Mouse (Mus musculus): Measurements from ENCODE around the gene Dnajb2. TPM values are rescaled to one million over a fixed set of nuclear protein-coding genes. Genes with fewer than 3 reads are reported as not detected.

The Dnajb2 gene
- polyA plus RNA-seq, 1 experiment, result 27.7 TPM

DNA sequence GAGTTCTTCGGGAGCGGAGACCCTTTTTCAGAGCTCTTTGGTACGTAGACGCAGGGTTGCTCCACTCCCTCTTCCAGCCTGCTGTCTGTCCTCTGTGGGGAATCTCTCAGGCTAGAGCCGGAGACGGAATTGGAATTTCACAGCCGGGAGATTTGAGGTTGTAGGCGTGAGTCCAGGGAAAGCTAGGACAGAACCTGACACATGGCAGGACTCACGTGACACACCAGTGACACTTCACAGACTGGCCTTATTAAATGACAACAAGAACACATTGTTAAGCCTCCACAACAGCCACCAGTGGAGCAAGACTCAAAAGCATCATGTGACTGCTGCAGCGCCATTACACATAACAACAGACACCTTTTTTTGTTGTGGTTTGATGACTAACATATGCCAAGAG is 3.4 kb downstream of the Dnajb2 start:
- no peaks in the 10 kb centered on the region for H3K79me3 ChIP-seq (ENCODE audit: low read depth)
- H3K36me3 ChIP-seq (ENCODE audit: control insufficient read depth, insufficient read depth), result peaks cover 16% of the 10 kb centered on the region

DNA sequence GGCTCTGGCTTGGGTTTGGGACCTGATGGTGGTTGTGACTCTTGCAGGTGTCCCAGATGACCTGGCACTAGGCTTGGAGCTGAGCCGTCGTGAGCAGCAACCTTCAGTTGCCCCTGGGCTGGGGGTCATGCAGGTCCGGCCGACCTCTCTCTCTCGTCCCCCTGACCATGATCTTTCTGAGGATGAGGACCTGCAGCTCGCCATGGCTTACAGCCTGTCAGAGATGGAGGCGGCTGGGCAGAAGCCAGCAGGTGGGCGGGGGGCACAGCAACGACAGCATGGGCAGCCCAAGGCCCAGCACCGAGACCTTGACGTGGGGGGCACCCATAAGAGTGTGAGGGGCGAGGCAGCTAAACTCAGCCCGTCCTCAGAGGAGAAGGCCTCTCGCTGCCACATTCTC is 7.2 kb downstream of the Dnajb2 start:
- Histone ChIP-seq H3ac (ENCODE audit: control insufficient read depth, insufficient read length, low read depth) (no peak overlapping the region), H3K79me3 (ENCODE audit: low read depth) (no peaks in the 10 kb centered on the region), H3K27me3 (ENCODE audit: control insufficient read depth, insufficient read depth, insufficient read length) (no peaks in the 10 kb centered on the region), H3K36me3 (ENCODE audit: control insufficient read depth, insufficient read depth) (peaks cover 16% of the 10 kb centered on the region), H3K4me3 (ENCODE audit: insufficient read depth, poor library complexity, severe bottlenecking) (no peak overlapping the region), H3K79me2 (ENCODE audit: control insufficient read depth, insufficient read depth) (no peaks in the 10 kb centered on the region)
- no peak for TF ChIP-seq MYOD1 (IDR thresholded peaks at IDR 0.05; ENCODE audit: control insufficient read depth, insufficient read length, low read depth)
- TF ChIP-seq USF1 (IDR thresholded peaks at IDR 0.05; ENCODE audit: low read depth), result no peak
- no peak for TF ChIP-seq CTCF (IDR thresholded peaks at IDR 0.05; ENCODE audit: control insufficient read depth, insufficient read depth, insufficient read length)
- TF ChIP-seq MYOG (IDR thresholded peaks at IDR 0.05; ENCODE audit: control insufficient read depth, extremely low read depth, insufficient read length), result no peak
- TF ChIP-seq MAX (IDR thresholded peaks at IDR 0.05), result no peak
- no peak for TF ChIP-seq FOSL1 (IDR thresholded peaks at IDR 0.05; ENCODE audit: insufficient read depth, low read length, poor library complexity, severe bottlenecking)
- no peak for TF ChIP-seq CEBPB (IDR thresholded peaks at IDR 0.05; ENCODE audit: low read depth)

More for the DNA sequence above, 3.4 kb downstream of the Dnajb2 start:
- no peak overlapping the region for H3K4me3 ChIP-seq (ENCODE audit: insufficient read depth, poor library complexity, severe bottlenecking)
- H3ac ChIP-seq (ENCODE audit: control insufficient read depth, insufficient read length, low read depth), result no peak overlapping the region
- no peaks in the 10 kb centered on the region for H3K27me3 ChIP-seq (ENCODE audit: control insufficient read depth, insufficient read depth, insufficient read length)
- TF ChIP-seq CEBPB (IDR thresholded peaks at IDR 0.05; ENCODE audit: low read depth), result no peak
- TF ChIP-seq MYOG (IDR thresholded peaks at IDR 0.05; ENCODE audit: control insufficient read depth, extremely low read depth, insufficient read length), result no peak
- H3K79me2 ChIP-seq (ENCODE audit: control insufficient read depth, insufficient read depth), result peaks cover 10% of the 10 kb centered on the region

DNA sequence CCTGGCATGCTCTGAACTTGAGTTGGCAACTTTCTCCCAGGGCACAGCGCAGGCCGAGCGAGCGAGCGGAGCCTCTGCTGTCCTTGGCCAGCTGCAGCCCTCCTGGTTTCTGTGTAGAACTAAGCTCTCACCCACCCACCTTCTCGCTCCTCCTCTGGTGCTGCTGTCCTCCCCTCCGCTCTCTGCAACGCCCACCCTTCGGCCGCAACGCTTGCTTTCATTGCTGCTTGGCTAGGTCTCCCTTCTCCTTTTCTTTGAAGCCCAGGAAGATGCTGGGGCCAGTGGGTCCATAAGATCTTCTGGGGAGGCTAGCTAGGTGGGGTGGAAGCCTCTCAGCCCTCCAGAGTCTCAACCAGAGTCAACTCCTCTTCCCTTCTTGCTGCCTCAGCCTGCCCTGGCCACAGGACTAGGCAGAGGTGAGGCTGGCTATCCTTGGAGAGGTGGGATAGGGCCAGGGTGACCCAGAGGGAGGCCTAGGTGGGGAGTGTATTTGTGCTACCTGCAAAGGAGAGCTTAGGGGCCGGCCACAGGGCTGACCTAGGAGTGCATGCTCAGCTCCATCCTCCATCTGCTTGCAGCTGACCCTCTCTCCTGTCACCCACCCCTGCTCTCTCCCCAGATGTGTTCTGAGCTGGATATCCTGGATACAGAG is 8.1 kb downstream of the Dnajb2 start:
- no peaks in the 10 kb centered on the region for H3K27me3 ChIP-seq (ENCODE audit: control insufficient read depth, insufficient read depth, insufficient read length)
- H3K36me3 ChIP-seq (ENCODE audit: control insufficient read depth, insufficient read depth), result peaks cover 12% of the 10 kb centered on the region
- H3K79me3 ChIP-seq (ENCODE audit: low read depth), result no peaks in the 10 kb centered on the region
- no peak overlapping the region for H3ac ChIP-seq (ENCODE audit: control insufficient read depth, insufficient read length, low read depth)
- TF ChIP-seq FOSL1 (IDR thresholded peaks at IDR 0.05; ENCODE audit: insufficient read depth, low read length, poor library complexity, severe bottlenecking), result no peak
- TF ChIP-seq CEBPB (IDR thresholded peaks at IDR 0.05; ENCODE audit: low read depth), result no peak
- TF ChIP-seq MYOD1 (IDR thresholded peaks at IDR 0.05; ENCODE audit: control insufficient read depth, insufficient read length, low read depth), result no peak
- no peak for TF ChIP-seq USF1 (IDR thresholded peaks at IDR 0.05; ENCODE audit: low read depth)
- TF ChIP-seq MYOG (IDR thresholded peaks at IDR 0.05; ENCODE audit: control insufficient read depth, extremely low read depth, insufficient read length), result no peak
- no peak for TF ChIP-seq MAX (IDR thresholded peaks at IDR 0.05)
- TF ChIP-seq CTCF (IDR thresholded peaks at IDR 0.05; ENCODE audit: control insufficient read depth, insufficient read depth, insufficient read length), result no peak
- no peaks in the 10 kb centered on the region for H3K79me2 ChIP-seq (ENCODE audit: control insufficient read depth, insufficient read depth)
- no peak overlapping the region for H3K4me3 ChIP-seq (ENCODE audit: insufficient read depth, poor library complexity, severe bottlenecking)

DNA sequence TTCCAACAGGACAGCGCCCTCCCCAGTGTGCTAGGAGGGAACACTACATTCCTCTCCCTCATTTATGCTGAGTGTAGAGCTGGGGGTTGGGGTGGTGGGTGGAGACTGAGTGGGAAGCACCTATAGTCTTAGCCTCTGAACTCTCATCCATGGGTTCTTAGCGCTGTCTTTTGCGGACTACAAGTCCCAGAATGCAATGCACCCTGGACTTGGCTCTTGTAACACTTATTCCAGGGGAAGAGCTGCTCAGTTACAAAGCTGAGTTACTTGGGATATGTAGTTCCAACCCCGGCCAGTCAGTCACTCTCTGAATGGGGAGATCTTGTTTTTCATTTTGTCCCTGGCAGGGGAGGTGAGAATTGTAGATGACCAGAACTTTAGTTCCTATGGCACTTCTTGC is 8.6 kb downstream of the Dnajb2 start:
- TF ChIP-seq MYOG (IDR thresholded peaks at IDR 0.05; ENCODE audit: control insufficient read depth, extremely low read depth, insufficient read length), result no peak

DNA sequence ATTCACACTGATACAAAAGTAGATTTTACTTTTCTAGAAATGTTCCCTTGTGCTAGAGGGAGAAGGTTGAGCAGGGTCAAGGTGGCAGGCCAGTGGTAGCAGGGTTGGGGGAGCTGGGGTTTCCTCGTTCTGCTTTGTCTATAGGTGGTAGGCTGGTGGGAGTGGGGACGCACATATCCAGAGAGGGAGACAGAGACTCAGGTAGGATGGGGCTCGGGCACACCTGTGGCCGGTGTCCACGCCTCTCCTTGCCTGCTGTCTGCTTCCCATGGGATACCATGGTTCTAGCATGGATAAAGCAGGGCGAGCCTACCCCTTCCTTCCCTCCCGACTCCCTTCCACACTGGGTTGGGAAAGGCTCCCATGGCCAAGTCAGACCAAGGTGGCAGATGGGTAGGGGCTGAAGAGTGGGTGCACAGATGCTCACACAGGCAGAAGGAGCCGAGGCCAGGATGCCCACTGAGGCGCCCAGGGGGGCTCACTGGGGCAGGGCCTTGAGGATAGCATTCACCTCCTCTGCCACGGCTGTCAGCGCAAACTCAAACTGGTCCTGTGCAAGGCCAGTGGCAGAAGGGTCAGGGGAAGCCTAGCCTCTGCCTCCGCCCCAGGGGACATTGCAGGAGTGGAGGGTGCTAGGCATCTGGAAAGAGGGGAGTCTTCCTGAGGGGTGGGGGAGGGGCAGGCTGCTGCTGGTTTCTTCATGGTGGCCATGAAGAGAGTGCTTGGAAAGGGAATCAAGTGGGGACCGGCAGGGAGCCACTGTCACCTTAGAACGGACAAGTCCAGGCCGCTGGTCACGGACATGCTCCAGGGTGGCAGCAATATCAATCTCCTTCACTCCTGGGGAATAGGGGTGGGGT is 11.1 kb downstream of the Dnajb2 start:
- H3K79me3 ChIP-seq (ENCODE audit: low read depth), result no peaks in the 10 kb centered on the region
- H3K79me2 ChIP-seq (ENCODE audit: control insufficient read depth, insufficient read depth), result no peaks in the 10 kb centered on the region
- no peak overlapping the region for H3ac ChIP-seq (ENCODE audit: control insufficient read depth, insufficient read length, low read depth)

More for the DNA sequence above, 8.6 kb downstream of the Dnajb2 start:
- Histone ChIP-seq H3K4me3 (ENCODE audit: insufficient read depth, poor library complexity, severe bottlenecking) (no peak overlapping the region), H3K79me2 (ENCODE audit: control insufficient read depth, insufficient read depth) (no peaks in the 10 kb centered on the region), H3ac (ENCODE audit: control insufficient read depth, insufficient read length, low read depth) (no peak overlapping the region), H3K79me3 (ENCODE audit: low read depth) (no peaks in the 10 kb centered on the region), H3K36me3 (ENCODE audit: control insufficient read depth, insufficient read depth) (peaks cover 8% of the 10 kb centered on the region), H3K27me3 (ENCODE audit: control insufficient read depth, insufficient read depth, insufficient read length) (no peaks in the 10 kb centered on the region)

More for the DNA sequence above, 11.1 kb downstream of the Dnajb2 start:
- Histone ChIP-seq H3K36me3 (ENCODE audit: control insufficient read depth, insufficient read depth) (no peaks in the 10 kb centered on the region), H3K27me3 (ENCODE audit: control insufficient read depth, insufficient read depth, insufficient read length) (no peaks in the 10 kb centered on the region), H3K4me3 (ENCODE audit: insufficient read depth, poor library complexity, severe bottlenecking) (no peak overlapping the region)
- TF ChIP-seq MYOG (IDR thresholded peaks at IDR 0.05; ENCODE audit: control insufficient read depth, extremely low read depth, insufficient read length), result no peak
- TF ChIP-seq USF1 (IDR thresholded peaks at IDR 0.05; ENCODE audit: low read depth), result no peak
- TF ChIP-seq MAX (IDR thresholded peaks at IDR 0.05), result no peak
- TF ChIP-seq CTCF (IDR thresholded peaks at IDR 0.05; ENCODE audit: control insufficient read depth, insufficient read depth, insufficient read length), result no peak
- no peak for TF ChIP-seq MYOD1 (IDR thresholded peaks at IDR 0.05; ENCODE audit: control insufficient read depth, insufficient read length, low read depth)
- TF ChIP-seq FOSL1 (IDR thresholded peaks at IDR 0.05; ENCODE audit: insufficient read depth, low read length, poor library complexity, severe bottlenecking), result no peak
- TF ChIP-seq CEBPB (IDR thresholded peaks at IDR 0.05; ENCODE audit: low read depth), result no peak
